Mouse (Mus musculus) lung, embryonic 16.5 days (tissue): ENCODE data around the gene Ldha. TPM values are rescaled to one million over a fixed set of nuclear protein-coding genes. Genes with fewer than 3 reads are reported as not detected.
"Not testable (repeated sequence)": the region's sequence is repeated elsewhere in the genome, so short reads cannot be mapped to it uniquely, and the experiment has no call there.

Experiments
- ATAC-seq: fragments of 200-750 bp; cut with Nextera tagmentation; 2 replicates; pipeline ENCODE4 v1.8.0; 2017; ENCODE audit warnings: low read depth, mild to moderate bottlenecking, moderate library complexity
- H3K27ac ChIP-seq: fragments of 300-500 bp; sonication (generic); 2 replicates; pipeline ENCODE4 v1.5.1; 2014; ENCODE audit warnings: mild to moderate bottlenecking, control low read depth, low read length
- H3K27me3 ChIP-seq: fragments of 300-500 bp; sonication (generic); 2 replicates; pipeline ENCODE4 v1.6.1; 2014; ENCODE audit warnings: low read depth, low read length, mixed read lengths; ENCODE audit not compliant: control insufficient read depth, insufficient read depth
- H3K36me3 ChIP-seq: fragments of 300-500 bp; sonication (generic); 2 replicates; pipeline ENCODE4 v1.6.1; 2014; ENCODE audit warnings: low read length; ENCODE audit not compliant: control insufficient read depth, insufficient read depth
- H3K4me1 ChIP-seq: fragments of 300-500 bp; sonication (generic); replicated peaks from 2 replicates; pipeline ENCODE4 v1.6.1; 2014; ENCODE audit warnings: low read length, mixed read lengths; ENCODE audit not compliant: control insufficient read depth, insufficient read depth
- H3K4me2 ChIP-seq: fragments of 300-500 bp; sonication (generic); 2 replicates; pipeline ENCODE4 v1.6.1; 2014; ENCODE audit warnings: low read depth, low read length, control low read depth
- H3K4me3 ChIP-seq: fragments of 300-500 bp; sonication (generic); 2 replicates; pipeline ENCODE4 v1.5.1; 2014; ENCODE audit warnings: mild to moderate bottlenecking, low read length, control low read depth
- H3K9ac ChIP-seq: fragments of 300-500 bp; sonication (generic); 2 replicates; pipeline ENCODE4 v1.6.1; 2014; ENCODE audit warnings: low read length, control low read depth
- H3K9me3 ChIP-seq: fragments of 300-500 bp; sonication (generic); 2 replicates; pipeline ENCODE4 v1.6.1; 2016; ENCODE audit warnings: low read length; ENCODE audit not compliant: control insufficient read depth
- WGBS: fragments of 180-500 bp; shearing (Covaris S2); extraction: QIAGEN DNeasy Blood & Tissue Kit; methylation state at CpG from one replicate; pipeline ENCODE4 v1.1.7; 2014; 5-methylcytosine and 5-hydroxymethylcytosine counted together
- polyA plus RNA-seq: library from polyadenylated mRNA; unstranded; fragments of >200 nt; fragmentation: Nextera tagmentation; extraction: Ambion mirVana; gene quantifications from 2 replicates; pipeline ENCODE4 v1.2.1, GENCODE M21; 2015

Gene Ldha
- 1,668 and 1,763 TPM in 2 replicates for polyA plus RNA-seq

- Histone ChIP-seq H3K9me3 (no peaks in the 10 kb centered on the region), H3K4me3 (no peak within 1 kb of the TSS), H3K27me3 (no peaks in the 10 kb centered on the region), H3K4me1 (peaks cover 50% of the 10 kb centered on the region), H3K27ac (peak within 1 kb of the TSS; percentile 89), H3K36me3 (no peaks in the 10 kb centered on the region), H3K9ac (no peak within 1 kb of the TSS), H3K4me2 (peak within 1 kb of the TSS; percentile 12; the same call in 1 of the 2 replicates)
- 25% methylated on average over 6 of the region's 6 CpGs for WGBS
- ATAC-seq = no peak
Observed at GRCm38 (mm10) chr7:46840787-46841525, at the start of gene Ldha. Gene Ldha, plus strand, starts transcription at chr7:46841475.

GRCm38 (mm10) chr7:46793871-46794270 is 47.4 kb upstream of the Ldha start:
- no peak overlapping the region for H3K4me3 ChIP-seq
- no peak overlapping the region for H3K27ac ChIP-seq
- H3K36me3 ChIP-seq = no peaks in the 10 kb centered on the region
- H3K9ac ChIP-seq = no peak overlapping the region
- H3K27me3 ChIP-seq = no peaks in the 10 kb centered on the region
- no peaks in the 10 kb centered on the region for H3K9me3 ChIP-seq
- no peak overlapping the region for H3K4me2 ChIP-seq
- WGBS = 85% methylated on average over 4 of the region's 4 CpGs
- ATAC-seq = no peak
- peaks cover 15% of the 10 kb centered on the region for H3K4me1 ChIP-seq

- no peaks in the 10 kb centered on the region for H3K27me3 ChIP-seq
- peak within 1 kb of the TSS; percentile 84 for H3K4me3 ChIP-seq
- H3K4me1 ChIP-seq = peaks cover 15% of the 10 kb centered on the region
- H3K4me2 ChIP-seq = peak within 1 kb of the TSS; percentile 82
- H3K9me3 ChIP-seq = no peaks in the 10 kb centered on the region
- under 1% methylated on average over 69 of the region's 75 CpGs for WGBS
- peak within 1 kb of the TSS; percentile 92 for H3K9ac ChIP-seq
- ATAC-seq = peak; percentile 98
- peak within 1 kb of the TSS; percentile 91 for H3K27ac ChIP-seq
- peaks cover 6% of the 10 kb centered on the region for H3K36me3 ChIP-seq
Observed at GRCm38 (mm10) chr7:46795287-46796205, 45.7 kb upstream of the Ldha start, which contains the start of the genes Hps5 and Gtf2h1. Gene Hps5, minus strand, starts transcription at chr7:46796064. Gene Gtf2h1, plus strand, starts transcription at chr7:46796103.

- peak overlapping the region; percentile 84 for H3K4me3 ChIP-seq
- H3K27me3 ChIP-seq = no peaks in the 10 kb centered on the region
- peak overlapping the region; percentile 78 for H3K4me2 ChIP-seq
- peaks cover 6% of the 10 kb centered on the region for H3K36me3 ChIP-seq
- H3K9me3 ChIP-seq = no peaks in the 10 kb centered on the region
- WGBS = under 1% methylated on average over 31 of the region's 31 CpGs
- H3K27ac ChIP-seq = peak overlapping the region; percentile 30
- H3K9ac ChIP-seq = peak overlapping the region; percentile 92
- no peak; the same call in 1 of the 2 replicates for ATAC-seq
- H3K4me1 ChIP-seq = peaks cover 15% of the 10 kb centered on the region
Observed at GRCm38 (mm10) chr7:46796206-46796679, 45.0 kb upstream of the Ldha start.

GRCm38 (mm10) chr7:46796779-46797178 is 44.5 kb upstream of the Ldha start:
- no peak overlapping the region for H3K27ac ChIP-seq
- 45% methylated on average over 6 of the region's 6 CpGs for WGBS
- H3K4me3 ChIP-seq = peak overlapping the region; percentile 84
- peak overlapping the region; percentile 78 for H3K4me2 ChIP-seq
- no peaks in the 10 kb centered on the region for H3K9me3 ChIP-seq
- H3K9ac ChIP-seq = peak overlapping the region; percentile 92; the same call in 1 of the 2 replicates
- peaks cover 10% of the 10 kb centered on the region for H3K36me3 ChIP-seq
- peaks cover 15% of the 10 kb centered on the region for H3K4me1 ChIP-seq
- no peak for ATAC-seq
- no peaks in the 10 kb centered on the region for H3K27me3 ChIP-seq

- Histone ChIP-seq H3K4me1 (no peaks in the 10 kb centered on the region), H3K27ac (no peak overlapping the region), H3K9me3 (no peaks in the 10 kb centered on the region), H3K36me3 (peaks cover 46% of the 10 kb centered on the region), H3K4me3 (no peak overlapping the region), H3K4me2 (no peak overlapping the region), H3K9ac (no peak overlapping the region), H3K27me3 (no peaks in the 10 kb centered on the region)
- 92% methylated on average over 6 of the region's 6 CpGs for WGBS
- ATAC-seq = no peak
Observed at GRCm38 (mm10) chr7:46810325-46810724, 30.9 kb upstream of the Ldha start.

- Histone ChIP-seq H3K36me3 (peaks cover 50% of the 10 kb centered on the region), H3K27me3 (no peaks in the 10 kb centered on the region), H3K9ac (no peak overlapping the region), H3K9me3 (no peaks in the 10 kb centered on the region), H3K4me1 (no peaks in the 10 kb centered on the region), H3K4me2 (no peak overlapping the region), H3K4me3 (no peak overlapping the region), H3K27ac (no peak overlapping the region)
- 88% methylated on average over 4 of the region's 4 CpGs for WGBS
- ATAC-seq = no peak
Observed at GRCm38 (mm10) chr7:46814012-46814411, 27.3 kb upstream of the Ldha start.

GRCm38 (mm10) chr7:46820876-46821632 is 20.2 kb upstream of the Ldha start:
- H3K9me3 ChIP-seq, ATAC-seq, H3K27ac ChIP-seq, H3K4me3 ChIP-seq, H3K27me3 ChIP-seq, H3K9ac ChIP-seq, H3K4me2 ChIP-seq, H3K4me1 ChIP-seq: not testable (repeated sequence)
- H3K36me3 ChIP-seq = peaks cover 31% of the 10 kb centered on the region
- WGBS = 70% methylated on average over 15 of the region's 15 CpGs
